Mouse (Mus musculus) olfactory bulb, adult 2 months (tissue): ENCODE data around the gene Osmr.

Experiments used
- CTCF ChIP-seq: fragments of 200-500 bp; IDR thresholded peaks from 2 replicates; pipeline ENCODE4 v1.5.1; 2012; ENCODE audit warnings: low read depth, mild to moderate bottlenecking, low read length, moderate library complexity; ENCODE audit not compliant: insufficient read depth
- POLR2A ChIP-seq: fragments of 200-500 bp; IDR thresholded peaks from 2 replicates; pipeline ENCODE4 v1.6.1; 2012; ENCODE audit warnings: mild to moderate bottlenecking, low read depth, low read length, moderate library complexity; ENCODE audit not compliant: insufficient read depth

- TF ChIP-seq CTCF (no peak), POLR2A (no peak)
These were observed 31.7 kb upstream of the Osmr start for GRCm38 (mm10) chr15:6906260-6907047.
